Mouse (Mus musculus): ENCODE measurements at regions not wholly inside any gene's neighbourhood (a gene's known extent, or its start where the extent isn't known, plus 50 kb on each side); places are given as distances from the start of the nearest gene placed in this dataset.
A peak's percentile ranks its signal among the peaks of the same experiment; 100 is the strongest.
"Not testable (repeated sequence)": the region's sequence is repeated elsewhere in the genome, so short reads cannot be mapped to it uniquely, and the experiment has no call there.

DNA sequence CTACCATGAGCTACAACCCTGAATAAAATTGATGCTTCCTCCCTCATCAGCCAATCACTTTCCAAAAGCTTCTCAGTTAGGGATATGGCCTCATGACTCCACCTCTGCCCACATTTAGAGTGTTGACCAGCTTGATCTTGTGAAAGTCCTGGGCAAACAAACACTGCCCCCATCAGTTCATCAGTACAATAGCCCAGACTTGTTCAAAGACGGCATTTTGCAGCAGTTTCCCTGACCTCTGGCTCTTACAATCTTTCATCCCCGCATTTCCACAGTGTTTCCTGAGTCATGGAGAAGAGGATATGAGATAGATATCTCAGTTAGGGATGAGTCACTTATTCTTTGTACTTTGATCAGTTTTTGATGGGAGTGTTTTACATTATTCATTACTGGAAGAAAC is 203.5 kb upstream of the Asrgl1 start:
- DNase-seq (ENCODE audit: low spot score in 2 of 2), result not testable (repeated sequence)

DNA sequence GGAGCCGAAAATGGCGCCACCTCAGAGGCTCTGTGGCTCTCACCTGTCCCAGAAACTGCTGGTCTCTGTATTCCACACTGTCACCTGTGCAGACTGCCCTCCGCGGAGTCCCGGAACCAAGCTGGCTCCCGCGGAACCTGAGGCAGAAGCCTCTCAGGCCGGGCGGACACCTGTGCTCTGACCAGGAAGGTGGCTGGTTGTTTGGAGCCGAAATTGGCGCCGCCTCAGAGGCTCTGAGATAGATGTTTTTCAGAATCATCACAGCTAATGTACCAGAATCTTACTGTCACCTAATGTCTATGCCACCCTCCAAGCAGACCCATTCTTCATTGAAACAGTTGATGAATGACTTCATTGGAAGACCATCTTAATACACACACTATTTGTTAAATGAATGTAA is 202.0 kb upstream of the Asrgl1 start:
- DNase-seq (ENCODE audit: low spot score in 2 of 2), result not testable (repeated sequence)

DNA sequence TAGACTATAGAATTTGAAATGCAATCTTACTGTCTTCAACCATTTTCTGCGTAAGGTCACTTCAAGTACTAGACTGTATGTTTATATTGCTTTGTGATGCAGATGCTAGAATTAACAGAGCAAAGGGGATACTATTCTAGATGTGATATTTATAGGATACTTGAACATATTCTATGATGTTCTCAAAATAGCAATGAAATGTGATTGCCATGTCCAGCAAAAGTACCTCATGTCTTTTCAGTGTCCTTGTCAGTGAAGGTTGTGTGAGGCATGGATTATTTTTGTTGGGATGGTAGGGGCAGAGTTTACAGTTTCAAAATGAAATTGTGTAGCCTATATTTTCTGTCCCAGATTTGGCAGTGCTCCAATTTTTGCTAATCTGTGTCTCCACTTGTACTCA is 182.5 kb upstream of the Asrgl1 start:
- not testable (repeated sequence) for DNase-seq (ENCODE audit: low spot score in 2 of 2)

DNA sequence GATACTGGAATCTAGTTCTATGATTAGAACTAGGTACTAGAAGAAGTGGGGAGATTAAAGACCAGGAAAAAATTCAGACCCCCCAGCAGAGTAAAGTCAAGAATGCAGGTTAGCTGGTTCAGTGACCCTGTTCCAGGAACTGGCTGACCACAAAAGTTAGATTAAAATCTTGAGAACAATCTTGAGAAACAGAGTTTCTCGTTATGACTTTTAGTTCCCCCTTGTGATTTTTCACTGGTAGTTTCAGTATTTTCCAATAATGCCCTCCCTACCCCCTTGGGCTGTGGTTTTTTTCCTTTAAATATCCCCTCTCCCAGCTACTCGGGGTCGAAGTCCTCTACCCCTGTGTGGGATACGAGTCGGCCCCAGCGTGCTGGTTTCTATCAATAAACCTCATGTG is 180.7 kb upstream of the Asrgl1 start:
- not testable (repeated sequence) for DNase-seq (ENCODE audit: low spot score in 2 of 2)

DNA sequence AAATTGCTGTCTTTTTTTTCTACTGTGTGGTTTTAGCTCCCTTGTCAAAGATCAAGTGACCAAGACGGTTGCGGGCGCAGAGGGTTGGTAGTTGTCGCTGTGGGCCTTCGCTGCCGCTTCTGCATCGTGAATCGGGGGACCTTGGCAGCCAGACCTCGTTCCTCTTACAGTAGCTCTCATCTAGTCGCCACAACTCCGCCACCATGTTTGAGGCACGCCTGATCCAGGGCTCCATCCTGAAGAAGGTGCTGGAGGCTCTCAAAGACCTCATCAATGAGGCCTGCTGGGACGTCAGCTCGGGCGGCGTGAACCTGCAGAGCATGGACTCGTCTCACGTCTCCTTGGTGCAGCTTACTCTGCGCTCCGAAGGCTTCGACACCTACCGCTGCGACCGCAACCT is 147.7 kb upstream of the Asrgl1 start:
- DNase-seq (ENCODE audit: low spot score in 2 of 2), result peak in 1 of 2 experiments; percentile 1

DNA sequence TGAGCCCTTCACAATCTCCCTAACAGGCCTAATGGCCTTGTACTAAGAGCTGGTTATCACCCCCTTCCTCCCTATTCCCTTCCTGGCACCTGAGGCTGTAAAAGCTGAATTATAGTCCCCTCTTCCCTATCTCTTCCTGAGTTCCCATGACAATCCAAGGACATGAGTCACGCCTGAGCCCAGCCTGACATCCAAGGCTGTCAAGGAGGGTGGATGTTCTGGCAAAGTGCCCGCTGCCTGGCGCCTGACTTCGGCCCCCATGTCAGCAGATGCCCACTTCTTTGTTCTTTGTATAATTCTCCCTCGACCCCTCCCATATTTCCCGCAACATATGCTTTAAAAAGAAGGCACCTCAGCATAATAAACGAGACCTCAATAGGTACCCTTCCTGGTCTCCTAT is 99.2 kb upstream of the Asrgl1 start:
- not testable (repeated sequence) for DNase-seq (ENCODE audit: low spot score in 2 of 2)

All from spleen, postnatal 14 days (tissue).